Mouse (Mus musculus) kidney, postnatal 36 days (tissue): ENCODE measurements around the gene Mid2.
"Not testable (repeated sequence)": the region's sequence is repeated elsewhere in the genome, so short reads cannot be mapped to it uniquely, and the experiment has no call there.

Source experiments
- DNase-seq, 2 experiments: peaks; one replicate each; pipeline ENCODE4 v3.0.0; 2021 to 2022; ENCODE audit warnings: mixed read lengths in 2 of 2

The Mid2 gene

DNA sequence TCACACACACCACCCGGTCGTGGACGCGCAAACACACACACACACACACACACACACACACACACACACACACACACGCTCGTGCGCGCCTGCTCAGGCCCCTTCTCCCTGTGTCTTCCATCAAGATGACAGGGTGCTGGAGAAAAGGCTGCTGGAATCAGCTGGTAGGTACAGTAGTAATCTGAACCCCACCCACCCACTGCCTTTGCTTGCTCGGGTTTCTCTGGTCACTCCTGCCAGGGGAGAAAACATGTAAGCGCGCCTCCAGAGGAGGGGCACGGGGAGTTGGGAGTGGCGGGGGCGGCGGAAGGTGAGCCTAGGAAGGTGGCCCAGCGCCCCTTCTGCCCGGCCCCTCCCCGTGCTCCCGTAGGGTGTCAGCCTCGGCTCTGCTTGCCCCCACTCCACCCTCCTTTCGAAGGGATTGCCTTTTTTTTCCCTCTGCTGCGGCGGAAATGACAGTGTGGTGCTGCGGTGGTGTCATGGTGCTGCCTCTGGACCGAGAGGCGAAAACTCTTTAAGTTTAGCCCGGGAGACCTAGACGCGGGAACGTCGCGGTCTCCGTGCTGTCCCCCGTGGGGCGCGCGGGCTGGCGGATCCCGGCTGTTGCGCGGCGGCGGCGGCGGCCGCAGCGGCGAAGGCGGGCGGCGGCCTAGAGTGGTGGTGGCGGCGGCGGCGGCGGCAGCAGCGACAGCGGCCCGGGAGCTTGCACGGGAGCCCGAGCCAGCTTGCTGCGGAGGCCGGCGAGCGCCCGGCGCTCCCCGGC, at the start of gene Mid2:
Gene Mid2, plus strand, starts transcription at position 121 of the 763 bp plus-strand sequence.
- DNase-seq = peak; percentile 34 to 57

DNA sequence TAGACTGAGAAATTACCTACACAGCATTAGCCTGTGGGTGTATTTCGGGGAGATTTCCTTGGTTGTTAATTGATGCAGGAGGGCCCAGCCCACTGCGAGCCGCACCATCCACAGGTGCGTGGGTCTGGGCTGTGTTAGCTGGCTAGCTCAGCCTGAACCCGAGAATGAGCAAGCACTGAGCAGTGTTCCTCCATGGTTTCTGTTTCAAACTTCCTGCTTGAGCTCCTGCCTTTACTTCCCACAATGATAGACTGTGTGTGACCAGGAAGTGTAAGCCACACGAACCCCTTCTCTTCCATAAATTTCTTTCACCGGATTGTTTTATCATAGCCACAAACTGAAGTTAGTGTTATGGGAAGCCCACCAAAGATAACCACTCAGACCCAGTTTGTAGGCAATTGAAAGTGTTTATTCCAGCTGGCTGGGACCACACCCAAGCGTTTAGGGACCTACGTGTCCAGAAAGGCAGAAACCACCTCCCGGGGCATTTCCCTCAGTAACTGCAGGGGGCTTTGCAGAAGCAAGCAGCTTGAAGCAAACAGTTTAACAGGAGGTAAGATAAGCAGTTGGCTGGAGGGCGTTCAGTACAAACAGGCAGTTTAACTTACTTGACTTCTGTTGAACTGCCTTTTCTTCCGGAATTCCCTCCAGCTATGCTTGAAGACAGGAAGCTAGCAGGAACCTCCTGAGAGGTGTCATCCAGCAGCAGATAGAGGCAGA, 39.4 kb upstream of the Mid2 start:
- no peak for DNase-seq

DNA sequence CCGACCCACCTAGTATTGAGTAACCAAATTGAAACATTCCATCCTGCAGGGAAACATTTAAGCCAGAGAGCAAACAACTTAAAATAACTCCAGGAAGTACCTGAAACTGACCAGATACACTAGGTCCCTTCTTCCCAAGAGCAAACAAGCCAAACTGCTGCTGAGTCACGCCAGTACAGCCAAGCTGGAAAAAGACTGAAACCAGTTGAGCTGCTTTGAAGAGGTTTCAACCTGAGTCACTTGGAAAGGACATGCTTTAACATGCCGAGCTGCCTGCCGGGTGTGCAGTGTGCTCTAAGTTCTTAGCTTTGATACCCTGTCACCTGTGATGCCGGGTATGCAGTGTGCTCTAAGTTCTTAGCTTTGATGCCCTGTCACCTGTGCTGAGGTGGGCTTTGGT, 26.4 kb upstream of the Mid2 start:
- no peak for DNase-seq

DNA sequence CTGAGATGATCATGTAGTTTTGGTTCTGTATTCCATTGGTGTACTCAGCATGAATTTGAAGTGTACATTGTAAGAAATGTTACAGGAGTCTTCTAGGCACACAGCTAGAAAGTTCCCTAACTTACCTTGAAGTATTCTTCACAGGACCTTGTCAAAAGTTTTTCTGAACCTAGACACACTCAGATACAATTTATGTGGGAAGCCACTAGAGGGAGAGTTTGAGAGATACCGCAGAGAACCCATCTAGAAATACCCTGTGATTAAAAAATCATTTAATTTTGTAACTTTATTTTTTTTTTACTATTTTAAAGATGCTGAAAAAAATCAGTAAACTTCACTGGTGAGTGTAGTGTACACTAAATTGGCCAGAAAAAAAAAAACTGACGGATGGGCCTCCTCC, 24.8 kb upstream of the Mid2 start:
- DNase-seq = no peak

DNA sequence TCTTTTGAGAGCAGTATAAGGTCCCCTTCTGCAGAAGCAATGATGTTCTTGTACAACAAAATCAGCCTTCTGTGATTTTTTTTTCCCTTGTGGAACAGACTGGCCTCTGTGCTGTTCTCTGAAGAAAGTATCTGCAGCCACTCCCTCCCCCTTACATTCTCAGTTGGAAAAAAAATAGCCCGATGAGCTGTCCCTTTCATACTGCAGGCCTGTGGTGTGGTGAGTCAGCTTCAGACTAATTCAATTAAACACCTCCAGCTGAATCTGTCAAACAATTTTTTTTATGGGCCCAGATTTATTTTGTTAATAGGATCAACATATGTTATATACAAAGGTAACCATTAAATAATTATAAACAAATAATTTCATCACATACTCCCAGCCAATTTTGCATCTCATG, 3.7 kb upstream of the Mid2 start:
- no peak for DNase-seq

DNA sequence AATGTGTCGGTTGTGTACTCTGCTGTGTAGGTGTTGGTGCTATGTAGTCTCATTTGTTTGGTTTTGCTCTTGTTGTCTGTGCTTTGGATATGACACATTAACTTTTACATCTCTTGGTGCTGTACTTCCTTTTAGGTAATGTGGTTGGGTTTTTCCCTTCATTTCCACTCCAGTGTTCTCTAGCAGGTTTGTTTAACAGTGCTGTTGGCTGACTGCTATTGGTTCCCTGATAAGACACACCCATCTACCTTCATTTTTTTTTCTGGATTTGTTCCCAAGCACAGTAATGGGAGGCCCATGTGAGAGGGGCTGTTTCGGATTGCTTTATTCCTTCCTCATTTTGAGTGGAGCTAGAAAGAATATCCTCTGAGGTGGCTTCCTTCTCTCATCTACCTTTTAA, 883 bp upstream of the Mid2 start:
- no peak for DNase-seq

DNA sequence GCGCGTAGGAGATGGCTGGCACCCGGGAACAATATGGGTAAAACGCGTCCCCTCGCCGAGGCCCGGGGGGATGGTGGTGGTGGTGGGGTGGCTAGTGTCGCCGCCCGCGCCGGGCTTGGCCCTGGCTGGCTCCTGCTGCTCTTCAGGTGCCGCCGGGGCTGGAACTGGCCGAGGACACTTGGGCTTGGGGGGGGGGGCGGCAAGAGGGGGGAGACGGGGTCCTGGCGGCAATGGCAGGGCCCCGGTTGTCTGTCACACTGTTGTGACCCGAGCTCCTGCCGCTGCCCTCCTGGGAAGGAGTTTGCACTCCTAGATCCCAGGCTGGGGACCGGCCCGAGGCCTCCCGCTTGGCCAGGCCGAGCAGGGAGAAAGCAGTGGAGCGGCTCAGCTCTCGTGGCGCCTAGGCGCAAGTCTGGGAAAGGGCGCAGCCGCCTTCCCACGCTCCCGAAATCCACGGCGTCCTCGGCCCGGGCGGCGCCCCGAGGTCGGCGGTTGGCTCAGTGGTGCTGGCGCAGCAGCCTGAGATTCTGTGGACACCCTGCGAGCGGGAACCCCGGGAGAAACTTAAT, 927 bp downstream of the Mid2 start:
- DNase-seq = peak; percentile 33 to 64

DNA sequence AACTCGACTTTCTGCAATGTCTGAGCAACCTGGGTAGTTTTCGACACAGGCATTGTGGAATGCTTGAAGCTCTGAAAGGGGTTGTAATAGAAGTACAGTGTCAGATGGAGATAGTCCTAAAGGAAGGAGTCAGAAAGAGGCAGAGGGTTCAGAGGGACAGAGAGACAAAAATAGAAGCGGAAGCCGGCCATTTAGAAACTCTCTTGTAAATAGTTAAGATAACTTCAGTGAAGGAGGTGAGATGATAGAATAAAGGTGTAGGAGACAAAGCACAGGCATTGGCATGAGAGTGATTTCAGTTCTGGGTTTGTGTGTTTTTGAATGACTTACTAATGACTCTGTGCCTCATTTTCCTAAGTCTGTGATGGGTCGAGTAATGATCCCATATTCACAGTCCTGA, 11.0 kb downstream of the Mid2 start:
- no peak for DNase-seq

DNA sequence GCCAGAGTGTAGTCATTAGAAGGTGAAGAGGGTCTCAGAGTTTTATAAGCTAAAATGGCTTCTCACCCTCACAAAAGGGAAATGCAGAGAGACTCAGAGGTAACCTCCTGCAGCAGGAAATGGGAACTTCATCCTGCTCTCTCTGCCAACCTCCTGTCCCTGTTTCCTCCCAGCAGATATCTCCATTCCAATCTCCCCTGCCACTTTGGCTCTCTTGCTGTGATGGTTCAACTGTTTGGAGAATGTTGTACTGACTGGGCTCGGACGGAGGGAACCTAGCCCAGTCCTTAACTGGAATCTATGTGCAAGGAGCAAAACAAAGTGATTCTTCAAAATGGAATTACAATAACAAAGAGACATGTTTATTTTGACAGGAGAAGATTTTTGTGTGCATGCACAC, 23.9 kb downstream of the Mid2 start:
- peak in 1 of 2 experiments; percentile 2 for DNase-seq

DNA sequence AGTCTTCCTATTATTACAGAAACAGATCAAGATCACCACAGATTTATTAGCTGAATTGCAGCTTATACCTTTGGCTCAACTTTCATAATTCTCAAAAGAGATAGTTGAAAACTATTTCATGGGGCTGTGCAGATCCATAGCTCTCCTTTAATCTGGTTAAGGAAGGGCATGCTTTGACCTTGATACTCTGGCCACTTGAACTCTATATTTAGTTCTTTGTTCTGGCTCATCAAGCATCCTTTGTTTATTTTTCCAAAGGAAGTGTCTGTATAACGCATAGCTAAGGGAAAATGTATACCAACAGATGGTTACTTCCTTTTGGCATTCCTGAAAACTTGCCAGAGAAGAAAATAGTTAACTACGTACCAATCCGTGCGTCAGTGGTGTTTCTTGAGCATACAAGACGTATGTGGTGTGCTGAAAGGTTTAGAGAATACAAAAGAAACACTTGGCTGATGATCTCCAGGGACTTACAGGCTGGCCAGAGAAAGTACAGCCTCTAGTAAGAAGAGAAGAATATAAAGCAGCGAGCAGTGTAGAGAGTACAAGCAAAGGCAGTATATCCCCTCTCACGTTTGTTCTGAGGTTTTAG, 33.6 kb downstream of the Mid2 start:
- not testable (repeated sequence) for DNase-seq

DNA sequence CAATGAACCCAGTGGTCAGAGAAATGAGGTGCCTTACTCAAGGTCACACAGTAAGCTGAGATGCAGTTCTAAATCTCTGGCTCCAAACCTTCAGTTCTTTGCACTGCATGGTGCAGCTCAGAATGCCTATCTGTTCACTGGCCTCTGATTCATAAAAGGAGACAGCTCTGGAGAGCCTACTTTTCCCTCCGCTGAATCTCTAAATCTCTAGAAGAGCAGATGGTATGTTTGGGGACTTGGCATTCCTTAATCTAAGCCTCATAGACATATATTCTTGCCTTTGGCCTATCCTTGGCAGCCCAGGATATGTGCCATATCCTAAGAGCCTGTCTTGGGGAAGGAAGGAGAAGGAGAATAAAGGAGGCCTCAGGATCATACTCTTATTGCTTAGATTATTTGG, 38.8 kb downstream of the Mid2 start:
- no peak for DNase-seq

DNA sequence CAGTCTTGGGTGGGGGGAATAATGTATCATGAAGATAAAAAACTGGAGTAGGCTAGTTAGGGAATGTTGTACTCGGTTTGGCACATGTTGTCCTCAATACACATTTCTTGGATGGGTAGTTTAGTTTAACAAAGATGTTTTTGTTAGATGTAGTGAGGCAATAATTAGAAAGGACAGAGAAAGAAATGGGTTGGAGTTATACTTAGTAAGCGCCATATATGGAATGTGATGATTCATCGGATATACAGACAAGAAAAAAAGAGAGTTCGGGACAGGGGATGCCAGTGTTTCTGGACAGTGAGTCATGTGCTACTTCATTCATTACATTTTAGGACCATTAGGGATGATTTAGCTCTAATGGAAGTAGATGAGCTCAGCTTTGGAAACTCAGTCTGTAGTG, 41.7 kb downstream of the Mid2 start:
- DNase-seq = no peak

DNA sequence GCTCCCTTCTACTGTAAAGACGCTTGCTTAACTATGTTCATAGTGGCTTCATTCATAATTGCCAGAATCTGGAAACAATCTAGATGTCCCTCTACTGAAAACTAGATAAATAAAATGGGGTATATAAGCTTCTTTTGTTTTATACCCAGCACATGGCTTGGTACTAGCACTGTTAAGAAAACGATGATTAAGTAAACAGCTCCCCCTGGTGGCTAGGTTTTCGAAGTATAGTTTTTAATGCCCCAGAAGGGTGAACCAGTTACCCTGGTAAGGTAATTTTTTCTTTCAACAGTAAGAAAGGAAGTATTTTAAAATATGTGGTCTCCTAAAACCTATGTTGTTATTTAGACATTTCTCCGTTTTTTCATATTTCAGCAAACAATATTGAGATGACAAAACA, 58.0 kb downstream of the Mid2 start:
- DNase-seq = peak; percentile 50 to 67

DNA sequence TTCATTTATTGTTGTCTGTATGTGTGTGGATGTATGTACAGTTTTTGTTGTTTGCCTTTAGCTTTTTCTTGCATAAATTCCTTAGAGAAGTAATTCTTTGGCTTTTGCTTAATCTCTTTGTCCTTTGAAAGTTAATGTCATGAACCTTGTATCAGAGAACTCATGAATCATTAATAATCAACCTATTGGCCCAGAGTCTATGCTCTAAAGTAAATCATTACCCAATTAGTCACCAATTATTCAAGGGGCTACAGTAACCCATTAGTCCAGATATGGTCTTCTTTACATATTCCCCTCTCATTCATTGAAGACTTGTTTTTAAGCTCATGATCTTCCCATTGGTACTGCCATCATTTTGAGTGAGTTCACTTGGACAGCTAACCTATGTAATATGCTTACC, 74.6 kb downstream of the Mid2 start:
- peak in 1 of 2 experiments; percentile 13 for DNase-seq

DNA sequence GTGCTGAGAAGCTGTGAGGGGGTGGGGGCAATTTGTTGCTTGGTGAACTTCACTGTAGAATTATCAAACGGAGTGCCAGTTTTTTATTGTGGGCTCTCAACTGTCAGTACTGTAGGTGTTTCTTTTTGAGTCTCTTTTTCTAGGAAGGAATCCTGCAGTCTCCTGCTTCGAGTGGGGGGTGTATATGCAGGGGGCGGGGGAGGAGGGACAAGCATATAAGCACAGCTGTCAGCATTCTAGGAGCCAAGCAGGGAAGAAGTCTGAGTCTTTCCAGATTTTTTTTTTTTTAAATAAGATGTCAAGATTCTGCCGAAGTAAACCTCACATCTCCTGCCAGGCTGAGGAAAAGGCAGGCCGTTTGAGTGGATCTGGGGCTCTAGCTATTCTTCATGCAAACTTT, 78.8 kb downstream of the Mid2 start:
- no peak for DNase-seq

DNA sequence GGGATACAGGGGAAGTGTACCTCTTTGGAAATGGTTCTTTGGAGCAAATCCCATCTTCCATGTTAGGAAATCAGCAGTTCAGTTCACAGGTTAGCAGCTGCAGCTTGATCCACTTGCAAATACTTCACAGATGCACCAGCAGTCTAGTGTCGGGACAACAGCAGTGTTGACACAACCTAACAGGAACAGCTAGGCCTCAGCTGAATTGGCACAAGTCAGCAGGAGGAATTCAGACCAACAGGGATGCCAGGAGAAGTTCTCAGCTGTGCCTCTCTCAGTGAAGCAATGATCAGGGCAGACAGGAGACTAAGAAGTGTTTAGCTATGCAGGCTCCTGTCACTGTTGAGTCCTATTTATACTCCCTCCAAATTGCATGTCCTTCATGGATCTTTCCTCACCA, 105.4 kb downstream of the Mid2 start:
- DNase-seq = no peak

DNA sequence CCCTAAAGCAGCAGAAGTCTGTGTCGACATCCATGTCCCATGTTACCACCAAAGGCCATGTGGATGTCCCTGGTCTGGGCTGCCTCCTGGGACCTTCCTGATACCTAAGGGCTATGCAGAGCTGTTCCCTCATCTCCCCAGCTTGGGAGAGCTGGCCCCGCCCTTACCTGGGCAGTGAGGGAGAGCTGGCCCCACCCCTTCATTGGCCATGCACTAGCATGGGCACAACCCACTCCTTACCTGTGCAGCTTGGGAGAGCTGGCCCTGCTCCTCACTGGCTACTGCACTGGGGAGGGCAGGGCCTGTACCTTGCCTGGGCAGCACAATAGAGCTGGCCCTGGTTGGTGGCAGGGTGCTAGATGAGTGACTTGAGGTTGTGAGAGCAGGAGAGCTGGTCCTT, 140.9 kb downstream of the Mid2 start:
- no peak for DNase-seq

DNA sequence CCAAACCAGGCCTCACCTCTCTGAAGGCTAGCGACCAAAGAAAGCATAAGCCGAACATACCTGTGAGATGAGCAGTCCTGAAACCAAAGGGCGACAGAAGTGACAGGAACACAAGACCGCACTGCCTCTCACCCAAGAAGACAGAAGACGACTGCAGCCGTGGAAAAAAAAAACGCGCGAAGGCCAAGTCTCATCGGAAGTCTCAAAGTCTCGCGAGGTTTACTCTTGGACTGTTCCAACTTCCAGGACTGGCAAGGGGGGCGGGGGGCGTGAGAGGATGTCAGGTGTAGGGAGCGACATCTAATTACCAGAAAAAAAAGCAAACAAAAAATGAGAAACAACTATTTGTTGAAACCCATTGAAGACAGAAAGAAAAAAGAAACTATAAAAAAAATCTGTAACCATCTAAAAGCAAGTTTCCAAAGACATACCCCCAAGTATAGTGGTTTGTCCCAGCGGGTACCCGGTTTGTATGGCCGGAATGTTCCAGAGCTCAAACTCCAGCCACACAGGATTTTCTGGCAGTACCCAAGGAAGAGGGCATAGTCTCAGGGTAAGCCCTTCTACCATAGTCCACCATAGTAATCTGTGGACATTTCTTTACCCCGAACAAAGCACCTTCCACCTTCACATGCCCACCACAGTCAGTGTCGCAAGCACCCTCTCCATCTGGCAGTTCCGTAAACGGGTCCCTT, 149.1 kb downstream of the Mid2 start, which contains the start of gene Tex13b:
Gene Tex13b, minus strand, starts transcription at position 122 of the 695 bp plus-strand sequence.
- no peak for DNase-seq
